ENCODE assay signal across 8 mouse cellular contexts in genomic region chr17:26931795-26932194, GRCm38 (mm10). TPM values are rescaled to one million over a fixed set of nuclear protein-coding genes. Genes with fewer than 3 reads are reported as not detected.
DNase-seq lines count a peak whose midpoint lies in the region; TF ChIP-seq lines count a peak whose summit lies in the region.
"Not testable (repeated sequence)": the region's sequence is repeated elsewhere in the genome, so short reads cannot be mapped to it uniquely, and the experiment has no call there.

No protein-coding gene starts in this region.

- 53% methylated on average over 7 of the region's 7 CpGs for WGBS in lung, adult 2 months

- peak; percentile 66 for TF ChIP-seq CTCF in lung, adult 2 months (IDR thresholded peaks at IDR 0.05; ENCODE audit: insufficient read depth, low read length)

- peak; percentile 62 for DNase-seq in ES-CJ7 (ENCODE audit: low read depth, low spot score)
- DNase-seq in cerebellum, adult 11-12 months, result peak; percentile 59
- peak; percentile 35 for DNase-seq in fibroblast of lung, adult 2 months (ENCODE audit: low read depth)
- DNase-seq in heart, postnatal 4 days, result peak; percentile 63
- DNase-seq in kidney, postnatal 14 days, result peak; percentile 63
- not testable (repeated sequence) for DNase-seq in lung, adult 2 months
- DNase-seq in natural killer cell, adult 2 months (ENCODE audit: low spot score in 2 of 2), result peak; percentile 50 to 55
- peak; percentile 59 for DNase-seq in thymus, postnatal 4 days

- not testable (repeated sequence) for H3K4me1 ChIP-seq in lung, adult 2 months (ENCODE audit: control insufficient read depth, insufficient read depth, low read length)

- not testable (repeated sequence) for TF ChIP-seq POLR2A in lung, adult 2 months (IDR thresholded peaks at IDR 0.05; ENCODE audit: borderline replicate concordance, extremely low read depth, low read depth, low read length)

- H3K4me3 ChIP-seq in lung, adult 2 months (replicated peaks; ENCODE audit: extremely low read depth, low read depth, low read length), result not testable (repeated sequence)

RNA-seq across cellular contexts. Expression of gene Phf1, which starts 1.1 kb away (rescaled TPM):
- 1 to 10 TPM; 9.9 to 10.0 TPM for total RNA-seq in heart, postnatal 4 days (2021)
- polyA plus RNA-seq in lung, adult 2 months (2012; rRNA removed), result 101 and 114 TPM in 2 replicates

RNA-seq across cellular contexts. Expression of gene Cuta, which starts 7.6 kb away (rescaled TPM):
- total RNA-seq in heart, postnatal 4 days (2021), result 100 to 1,000 TPM in 1 of 2 experiments, 10 to 100 TPM in 1; 97.2 to 106 TPM
- 129 and 145 TPM in 2 replicates for polyA plus RNA-seq in lung, adult 2 months (2012; rRNA removed)

RNA-seq across cellular contexts. Expression of gene Syngap1, which starts 9.3 kb away (rescaled TPM):
- 10 to 100 TPM; 12.6 to 13.4 TPM for total RNA-seq in heart, postnatal 4 days (2021)
- 31.3 and 32.8 TPM in 2 replicates for polyA plus RNA-seq in lung, adult 2 months (2012; rRNA removed)

RNA-seq across cellular contexts. Expression of gene Kifc5b, which starts 14.9 kb away (rescaled TPM):
- total RNA-seq in heart, postnatal 4 days (2021), result 10 to 100 TPM; 15.0 to 15.2 TPM
- polyA plus RNA-seq in lung, adult 2 months (2012; rRNA removed), result 1.5 and 1.8 TPM in 2 replicates

RNA-seq across cellular contexts. Expression of gene Zbtb9, which starts 41.2 kb away (rescaled TPM):
- total RNA-seq in heart, postnatal 4 days (2021), result 1 to 10 TPM; 3.9 to 5.5 TPM
- polyA plus RNA-seq in lung, adult 2 months (2012; rRNA removed), result 14.1 and 14.5 TPM in 2 replicates
